Mouse (Mus musculus) cerebellum, adult 11-12 months (tissue): Measurements from ENCODE around the gene Rnf26.

Experiments used
- DNase-seq: peaks from one replicate; pipeline ENCODE4 v3.0.0; 2022

The Rnf26 gene

DNA sequence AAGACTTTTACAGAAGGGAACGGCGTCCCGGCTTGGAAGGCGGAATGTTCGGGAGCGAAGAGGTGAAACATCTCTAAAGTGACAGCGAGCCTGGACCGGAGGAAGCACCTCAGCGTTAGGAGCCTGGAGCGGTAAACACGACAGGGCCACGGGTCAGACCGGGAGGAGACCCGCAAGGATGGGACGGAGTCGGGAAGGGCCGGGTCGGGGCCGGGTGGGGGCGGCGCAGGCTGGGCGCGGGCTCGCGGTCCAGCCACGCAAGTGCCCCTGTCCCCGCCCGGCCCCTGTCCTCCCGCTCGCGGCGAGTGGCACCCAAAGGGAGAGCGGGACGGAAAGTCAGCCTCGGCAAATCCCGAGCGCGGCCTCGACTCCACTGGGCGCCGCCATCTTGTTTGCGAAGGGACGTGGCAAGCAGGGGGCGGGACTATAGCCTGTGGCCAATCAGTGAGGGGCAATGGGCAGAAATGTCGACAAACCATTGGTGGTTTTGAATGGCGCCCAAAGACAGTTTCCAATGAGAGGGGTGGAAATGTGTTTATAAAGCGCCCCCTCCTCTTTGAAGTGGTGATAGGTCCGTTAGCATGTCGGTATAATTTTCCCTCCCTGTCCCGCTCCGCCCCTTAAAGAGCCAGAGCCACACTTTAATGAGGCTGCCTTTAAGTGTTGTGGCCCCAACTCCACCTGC lies at the start of gene Rnf26, which contains the start of gene Gm49380:
Rnf26 (minus strand) TSS at position 413 of the 685 bp plus-strand sequence.
Gm49380 (minus strand) TSS at position 396 of the 685 bp plus-strand sequence.
- DNase-seq: peak; percentile 97

- no peak for DNase-seq
Measured at GRCm38 (mm10) chr9:44159886-44160285, 46.6 kb upstream of the Rnf26 start.

- no peak for DNase-seq
Measured at GRCm38 (mm10) chr9:44147290-44147689, 34.0 kb upstream of the Rnf26 start.

DNA sequence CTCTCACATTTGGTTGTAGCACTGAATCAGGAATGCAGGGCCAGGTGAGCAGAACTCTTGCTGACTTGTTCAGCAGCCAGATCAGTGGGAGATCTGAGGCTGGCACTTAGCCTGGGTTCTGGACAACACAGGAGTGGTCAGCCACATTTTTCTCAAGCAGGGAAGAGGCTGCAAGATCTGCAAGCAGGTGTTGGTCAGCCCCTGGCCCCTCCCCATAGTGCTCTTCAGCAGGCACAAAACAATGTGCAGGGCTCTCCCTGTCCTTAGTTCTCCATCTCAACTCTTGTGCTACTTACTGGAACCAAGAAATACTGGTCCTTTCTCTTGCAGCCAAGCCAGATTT lies 31.4 kb upstream of the Rnf26 start:
- peak; percentile 82 for DNase-seq

DNA sequence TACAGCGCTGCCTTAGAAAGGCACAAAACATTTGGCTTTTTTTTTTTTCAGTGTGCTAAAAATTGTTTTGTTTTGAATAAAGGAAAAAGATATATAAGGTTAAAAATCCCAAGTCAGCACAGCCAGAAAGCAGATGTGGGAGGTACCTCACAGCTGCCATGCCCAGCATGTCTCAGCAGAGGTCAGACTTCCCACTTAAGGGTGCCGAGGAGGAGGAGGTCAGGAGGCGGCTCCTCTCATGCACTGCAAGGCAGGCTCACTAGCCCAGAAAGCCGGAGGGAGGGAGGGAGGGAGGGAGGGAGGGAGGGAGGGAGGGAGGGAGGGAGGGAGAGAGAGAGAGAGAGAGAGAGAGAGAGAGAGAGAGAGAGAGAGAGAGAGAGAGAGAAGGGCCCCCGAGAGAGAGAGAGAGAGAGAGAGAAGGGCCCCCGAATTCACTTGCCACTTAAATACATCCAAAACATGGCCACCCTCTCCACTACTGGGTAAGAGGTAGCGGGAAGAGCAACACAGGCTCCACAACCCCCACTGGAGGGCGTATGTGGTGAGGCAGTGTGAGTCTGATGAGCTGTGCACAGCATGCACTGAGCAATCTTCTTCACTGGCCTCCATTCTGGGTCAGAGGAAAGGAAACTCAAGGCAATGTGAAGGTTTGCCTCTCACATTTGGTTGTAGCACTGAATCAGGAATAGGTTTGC lies 30.9 kb upstream of the Rnf26 start:
- DNase-seq: peak; percentile 39

- DNase-seq: peak; percentile 16
Measured at GRCm38 (mm10) chr9:44143421-44143820, 30.1 kb upstream of the Rnf26 start.

GRCm38 (mm10) chr9:44141951-44142350 lies 28.6 kb upstream of the Rnf26 start:
- DNase-seq: no peak

DNA sequence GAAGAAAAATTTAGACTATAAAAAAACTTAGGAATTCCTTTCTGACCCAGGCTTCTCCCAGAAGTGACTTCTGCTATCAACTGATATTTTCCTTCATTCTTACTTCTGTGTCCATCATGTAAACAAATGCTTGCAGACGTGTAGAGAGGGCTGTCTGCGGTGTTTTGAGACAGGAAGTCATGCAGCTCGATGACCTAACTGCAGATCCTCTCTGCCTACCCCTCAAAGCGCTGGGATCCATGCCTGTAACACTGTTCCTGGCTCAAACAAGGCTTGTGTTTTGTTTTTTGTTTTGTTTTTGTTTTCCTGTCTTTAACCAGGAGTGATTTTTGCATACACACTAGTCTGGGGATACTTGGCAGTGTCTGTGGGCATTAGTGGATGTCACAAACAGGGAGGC lies 24.5 kb upstream of the Rnf26 start:
- DNase-seq: no peak

GRCm38 (mm10) chr9:44135731-44136411 lies 22.6 kb upstream of the Rnf26 start:
- peak; percentile 74 for DNase-seq

GRCm38 (mm10) chr9:44134851-44135730 lies 21.8 kb upstream of the Rnf26 start:
- peak; percentile 79 for DNase-seq

- DNase-seq: peak; percentile 87
Measured at GRCm38 (mm10) chr9:44134101-44134850, 21.0 kb upstream of the Rnf26 start, which contains the start of gene Mcam. Gene Mcam, plus strand, starts transcription at chr9:44134469.

- peak; percentile 54 for DNase-seq
Measured at GRCm38 (mm10) chr9:44133287-44133686, 20.0 kb upstream of the Rnf26 start.

- peak; percentile 18 for DNase-seq
Measured at GRCm38 (mm10) chr9:44132200-44132599, 18.9 kb upstream of the Rnf26 start.

GRCm38 (mm10) chr9:44131276-44131590 lies 17.9 kb upstream of the Rnf26 start:
- DNase-seq: no peak

DNA sequence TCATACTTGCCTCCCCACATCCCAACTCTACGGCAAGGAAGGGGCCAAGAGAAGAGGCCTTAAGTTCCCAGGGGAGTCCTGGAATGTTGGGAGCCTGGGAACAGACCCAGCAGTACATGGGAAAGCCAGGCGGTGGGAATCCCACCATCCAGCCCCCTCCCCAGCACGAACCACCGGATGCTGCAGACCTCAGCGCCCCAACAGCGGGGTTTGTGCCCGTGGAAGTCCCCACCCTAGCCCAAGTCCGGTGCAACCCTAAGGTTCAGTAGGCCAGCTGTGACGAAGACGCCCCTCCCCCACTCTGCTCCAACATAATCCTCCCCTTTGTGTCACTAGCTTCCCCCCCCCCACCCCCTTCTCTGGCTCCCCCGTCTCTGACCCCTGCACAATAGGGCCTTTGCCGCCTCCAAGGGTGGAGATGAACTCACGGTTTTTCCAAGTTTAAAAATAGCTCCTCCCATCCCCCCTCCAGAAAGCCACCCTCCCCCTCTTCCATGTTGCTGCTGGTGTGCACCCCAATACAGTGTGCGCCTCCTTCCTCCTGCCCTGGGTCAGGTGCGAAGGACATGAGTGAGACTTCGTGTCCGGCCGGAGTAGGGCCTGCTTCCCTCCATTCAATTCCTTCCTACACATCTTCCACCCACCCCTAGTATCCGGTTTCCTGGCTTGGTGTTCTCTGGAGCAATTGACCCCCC lies 17.4 kb upstream of the Rnf26 start:
- DNase-seq: peak; percentile 58

GRCm38 (mm10) chr9:44130034-44130433 lies 16.7 kb upstream of the Rnf26 start:
- peak; percentile 50 for DNase-seq

GRCm38 (mm10) chr9:44129633-44130032 lies 16.3 kb upstream of the Rnf26 start:
- no peak for DNase-seq

- DNase-seq: peak; percentile 35
Measured at GRCm38 (mm10) chr9:44127351-44127801, 14.1 kb upstream of the Rnf26 start.

GRCm38 (mm10) chr9:44126746-44127145 lies 13.4 kb upstream of the Rnf26 start:
- DNase-seq: peak; percentile 11

GRCm38 (mm10) chr9:44125546-44126428 lies 12.5 kb upstream of the Rnf26 start:
- DNase-seq: peak; percentile 81
